Mouse (Mus musculus): ENCODE results near the gene Plcg2. TPM values are rescaled to one million over a fixed set of nuclear protein-coding genes. Genes with fewer than 3 reads are reported as not detected.

The Plcg2 gene
- polyA plus RNA-seq, 1 experiment from 2014 or later: 5.0 TPM

GRCm38 (mm10) chr8:117529177-117529576, 31.1 kb downstream of the Plcg2 start:
- H3K27me3 ChIP-seq (ENCODE audit: control insufficient read depth, insufficient read depth, low read length): no peaks in the 10 kb centered on the region
- ATAC-seq (ENCODE audit: insufficient number of reproducible peaks, insufficient read depth, low FRiP score, low read depth): no peak
- no peaks in the 10 kb centered on the region for H3K36me3 ChIP-seq (ENCODE audit: control insufficient read depth, insufficient read depth, low read length)
- no peak overlapping the region for H3K4me3 ChIP-seq (ENCODE audit: control insufficient read depth in 1 of 2, insufficient read depth in 1 of 2, low read depth in 1 of 2, low read length in 2 of 2)
- peaks cover 9 to 18% of the 10 kb centered on the region in 2 experiments for H3K4me1 ChIP-seq (ENCODE audit: control insufficient read depth in 2 of 2, insufficient read depth in 2 of 2, low read length in 2 of 2)
- H3K27ac ChIP-seq (replicated peaks in 1 of 2; ENCODE audit: control insufficient read depth in 1 of 2, insufficient read depth in 1 of 2, low read depth in 2 of 2, low read length in 2 of 2): no peak overlapping the region
- no peak overlapping the region for H3K4me2 ChIP-seq (ENCODE audit: low read length)
- 65% methylated on average over 5 of the region's 5 CpGs for WGBS
- H3K9me3 ChIP-seq (ENCODE audit: control insufficient read depth, low read length): no peaks in the 10 kb centered on the region
- H3K9ac ChIP-seq (ENCODE audit: low read length): no peak overlapping the region

- Histone ChIP-seq H3K4me2 (ENCODE audit: low read length) (no peak overlapping the region), H3K9me3 (ENCODE audit: control insufficient read depth, low read length) (no peaks in the 10 kb centered on the region), H3K27me3 (ENCODE audit: control insufficient read depth, insufficient read depth, low read length) (no peaks in the 10 kb centered on the region), H3K27ac (replicated peaks in 1 of 2; ENCODE audit: control insufficient read depth in 1 of 2, insufficient read depth in 1 of 2, low read depth in 2 of 2, low read length in 2 of 2) (no peak overlapping the region), H3K4me1 (ENCODE audit: control insufficient read depth in 2 of 2, insufficient read depth in 2 of 2, low read length in 2 of 2) (peaks cover 7 to 10% of the 10 kb centered on the region in 2 experiments; a peak in 2 of 4 replicates), H3K4me3 (ENCODE audit: control insufficient read depth in 1 of 2, insufficient read depth in 1 of 2, low read depth in 1 of 2, low read length in 2 of 2) (no peak overlapping the region), H3K9ac (ENCODE audit: low read length) (no peak overlapping the region), H3K36me3 (ENCODE audit: control insufficient read depth, insufficient read depth, low read length) (no peaks in the 10 kb centered on the region)
- WGBS: 79% methylated on average over 15 of the region's 15 CpGs
- ATAC-seq (ENCODE audit: insufficient number of reproducible peaks, insufficient read depth, low FRiP score, low read depth): no peak
Observed at GRCm38 (mm10) chr8:117532381-117532972, 34.4 kb downstream of the Plcg2 start.

- H3K4me3 ChIP-seq (ENCODE audit: control insufficient read depth in 1 of 2, insufficient read depth in 1 of 2, low read depth in 1 of 2, low read length in 2 of 2): no peak overlapping the region
- no peaks in the 10 kb centered on the region for H3K36me3 ChIP-seq (ENCODE audit: control insufficient read depth, insufficient read depth, low read length)
- 49% methylated on average over 5 of the region's 6 CpGs for whole genome bisulfite sequencing
- H3K27ac ChIP-seq (replicated peaks in 1 of 2; ENCODE audit: control insufficient read depth in 1 of 2, insufficient read depth in 1 of 2, low read depth in 2 of 2, low read length in 2 of 2): no peak overlapping the region
- no peaks in the 10 kb centered on the region for H3K27me3 ChIP-seq (ENCODE audit: control insufficient read depth, insufficient read depth, low read length)
- no peaks in the 10 kb centered on the region for H3K9me3 ChIP-seq (ENCODE audit: control insufficient read depth, low read length)
- H3K4me1 ChIP-seq (ENCODE audit: control insufficient read depth in 2 of 2, insufficient read depth in 2 of 2, low read length in 2 of 2): peaks cover 15 to 19% of the 10 kb centered on the region in 2 experiments; a peak in 3 of 4 replicates
- no peak overlapping the region for H3K9ac ChIP-seq (ENCODE audit: low read length)
- H3K4me2 ChIP-seq (ENCODE audit: low read length): no peak overlapping the region
- ATAC-seq (ENCODE audit: insufficient number of reproducible peaks, insufficient read depth, low FRiP score, low read depth): no peak
Observed at GRCm38 (mm10) chr8:117536862-117537261, 38.8 kb downstream of the Plcg2 start.

- Histone ChIP-seq H3K9me3 (ENCODE audit: control insufficient read depth, low read length) (no peaks in the 10 kb centered on the region), H3K36me3 (ENCODE audit: control insufficient read depth, insufficient read depth, low read length) (no peaks in the 10 kb centered on the region), H3K4me1 (ENCODE audit: control insufficient read depth in 2 of 2, insufficient read depth in 2 of 2, low read length in 2 of 2) (peaks cover 14 to 22% of the 10 kb centered on the region in 2 experiments; a peak in 3 of 4 replicates), H3K4me3 (ENCODE audit: control insufficient read depth in 1 of 2, insufficient read depth in 1 of 2, low read depth in 1 of 2, low read length in 2 of 2) (no peak overlapping the region), H3K4me2 (ENCODE audit: low read length) (no peak overlapping the region), H3K27ac (replicated peaks in 1 of 2; ENCODE audit: control insufficient read depth in 1 of 2, insufficient read depth in 1 of 2, low read depth in 2 of 2, low read length in 2 of 2) (no peak overlapping the region), H3K9ac (ENCODE audit: low read length) (no peak overlapping the region), H3K27me3 (ENCODE audit: control insufficient read depth, insufficient read depth, low read length) (no peaks in the 10 kb centered on the region)
- no peak for ATAC-seq (ENCODE audit: insufficient number of reproducible peaks, insufficient read depth, low FRiP score, low read depth)
- 72% methylated on average over 7 of the region's 7 CpGs for WGBS
Observed at GRCm38 (mm10) chr8:117537751-117538150, 39.7 kb downstream of the Plcg2 start.

GRCm38 (mm10) chr8:117542951-117543350, 44.9 kb downstream of the Plcg2 start:
- H3K4me3 ChIP-seq (ENCODE audit: control insufficient read depth in 1 of 2, insufficient read depth in 1 of 2, low read depth in 1 of 2, low read length in 2 of 2): no peak overlapping the region
- H3K4me2 ChIP-seq (ENCODE audit: low read length): no peak overlapping the region
- no peak overlapping the region for H3K27ac ChIP-seq (replicated peaks in 1 of 2; ENCODE audit: control insufficient read depth in 1 of 2, insufficient read depth in 1 of 2, low read depth in 2 of 2, low read length in 2 of 2)
- no peak overlapping the region for H3K9ac ChIP-seq (ENCODE audit: low read length)
- peaks cover 32 to 41% of the 10 kb centered on the region in 2 experiments for H3K4me1 ChIP-seq (ENCODE audit: control insufficient read depth in 2 of 2, insufficient read depth in 2 of 2, low read length in 2 of 2)
- no peaks in the 10 kb centered on the region for H3K36me3 ChIP-seq (ENCODE audit: control insufficient read depth, insufficient read depth, low read length)
- no peaks in the 10 kb centered on the region for H3K27me3 ChIP-seq (ENCODE audit: control insufficient read depth, insufficient read depth, low read length)
- no peak for ATAC-seq (ENCODE audit: insufficient number of reproducible peaks, insufficient read depth, low FRiP score, low read depth)
- no peaks in the 10 kb centered on the region for H3K9me3 ChIP-seq (ENCODE audit: control insufficient read depth, low read length)

GRCm38 (mm10) chr8:117543789-117544188, 45.7 kb downstream of the Plcg2 start:
- H3K9ac ChIP-seq (ENCODE audit: low read length): no peak overlapping the region
- no peak overlapping the region for H3K4me3 ChIP-seq (ENCODE audit: control insufficient read depth in 1 of 2, insufficient read depth in 1 of 2, low read depth in 1 of 2, low read length in 2 of 2)
- H3K27ac ChIP-seq (replicated peaks in 1 of 2; ENCODE audit: control insufficient read depth in 1 of 2, insufficient read depth in 1 of 2, low read depth in 2 of 2, low read length in 2 of 2): peak overlapping the region; percentile 76 to 85
- no peaks in the 10 kb centered on the region for H3K36me3 ChIP-seq (ENCODE audit: control insufficient read depth, insufficient read depth, low read length)
- 16% methylated on average over 6 of the region's 6 CpGs for WGBS
- peaks cover 32 to 41% of the 10 kb centered on the region in 2 experiments for H3K4me1 ChIP-seq (ENCODE audit: control insufficient read depth in 2 of 2, insufficient read depth in 2 of 2, low read length in 2 of 2)
- H3K4me2 ChIP-seq (ENCODE audit: low read length): peak overlapping the region; percentile 22
- H3K9me3 ChIP-seq (ENCODE audit: control insufficient read depth, low read length): no peaks in the 10 kb centered on the region
- ATAC-seq (ENCODE audit: insufficient number of reproducible peaks, insufficient read depth, low FRiP score, low read depth): no peak
- H3K27me3 ChIP-seq (ENCODE audit: control insufficient read depth, insufficient read depth, low read length): no peaks in the 10 kb centered on the region

- no peak overlapping the region for H3K4me2 ChIP-seq (ENCODE audit: low read length)
- ATAC-seq (ENCODE audit: insufficient number of reproducible peaks, insufficient read depth, low FRiP score, low read depth): no peak
- H3K4me3 ChIP-seq (ENCODE audit: control insufficient read depth in 1 of 2, insufficient read depth in 1 of 2, low read depth in 1 of 2, low read length in 2 of 2): no peak overlapping the region
- peak overlapping the region; percentile 35 to 76; a peak in 1 of 4 replicates for H3K27ac ChIP-seq (replicated peaks in 1 of 2; ENCODE audit: control insufficient read depth in 1 of 2, insufficient read depth in 1 of 2, low read depth in 2 of 2, low read length in 2 of 2)
- no peaks in the 10 kb centered on the region for H3K9me3 ChIP-seq (ENCODE audit: control insufficient read depth, low read length)
- no peak overlapping the region for H3K9ac ChIP-seq (ENCODE audit: low read length)
- no peaks in the 10 kb centered on the region for H3K36me3 ChIP-seq (ENCODE audit: control insufficient read depth, insufficient read depth, low read length)
- no peaks in the 10 kb centered on the region for H3K27me3 ChIP-seq (ENCODE audit: control insufficient read depth, insufficient read depth, low read length)
- 65% methylated on average over 8 of the region's 8 CpGs for WGBS
- peaks cover 25 to 32% of the 10 kb centered on the region in 2 experiments for H3K4me1 ChIP-seq (ENCODE audit: control insufficient read depth in 2 of 2, insufficient read depth in 2 of 2, low read length in 2 of 2)
Observed at GRCm38 (mm10) chr8:117545043-117545442, 47.0 kb downstream of the Plcg2 start.

GRCm38 (mm10) chr8:117546386-117546785, 48.3 kb downstream of the Plcg2 start:
- Histone ChIP-seq H3K27me3 (ENCODE audit: control insufficient read depth, insufficient read depth, low read length) (no peaks in the 10 kb centered on the region), H3K9me3 (ENCODE audit: control insufficient read depth, low read length) (no peaks in the 10 kb centered on the region), H3K4me3 (ENCODE audit: control insufficient read depth in 1 of 2, insufficient read depth in 1 of 2, low read depth in 1 of 2, low read length in 2 of 2) (no peak overlapping the region), H3K36me3 (ENCODE audit: control insufficient read depth, insufficient read depth, low read length) (no peaks in the 10 kb centered on the region), H3K9ac (ENCODE audit: low read length) (no peak overlapping the region), H3K4me1 (ENCODE audit: control insufficient read depth in 2 of 2, insufficient read depth in 2 of 2, low read length in 2 of 2) (peaks cover 24 to 30% of the 10 kb centered on the region in 2 experiments), H3K27ac (replicated peaks in 1 of 2; ENCODE audit: control insufficient read depth in 1 of 2, insufficient read depth in 1 of 2, low read depth in 2 of 2, low read length in 2 of 2) (no peak overlapping the region), H3K4me2 (ENCODE audit: low read length) (no peak overlapping the region)
- no peak for ATAC-seq (ENCODE audit: insufficient number of reproducible peaks, insufficient read depth, low FRiP score, low read depth)
- 61% methylated on average over 5 of the region's 5 CpGs for WGBS

All from heart, embryonic 14.5 days (tissue).